ENCODE assay signal across 19 mouse cellular contexts in genomic region chr2:104558938-104559337, GRCm38 (mm10). TPM values are rescaled to one million over a fixed set of nuclear protein-coding genes. Genes with fewer than 3 reads are reported as not detected.
DNase-seq lines count a peak whose midpoint lies in the region; ATAC-seq and TF ChIP-seq lines count a peak whose summit lies in the region.
"Had no signal": no experiment of that assay in that cellular context is flagged by ENCODE, and none has a peak within 500 bp of the region (broad histone marks: within the 10 kb centered on the region; RNA-seq: fewer than 3 reads in every experiment).

No protein-coding gene starts in this region.

- H3K9me3 ChIP-seq in limb, embryonic 14.5 days (ENCODE audit: control insufficient read depth, low read length) = no peaks in the 10 kb centered on the region
- no peaks in the 10 kb centered on the region for H3K9me3 ChIP-seq in limb, embryonic 10.5 days (replicated peaks)
- H3K9me3 ChIP-seq in ES-Bruce4 (replicated peaks; ENCODE audit: control insufficient read depth, insufficient read depth, low read length, poor library complexity, severe bottlenecking) = no peaks in the 10 kb centered on the region
- H3K9me3 ChIP-seq: forebrain, embryonic 13.5 days; heart, embryonic 13.5 days; liver, embryonic 12.5 days; lung, embryonic 15.5 days had no signal

- no peaks in the 10 kb centered on the region for H3K4me1 ChIP-seq in limb, embryonic 14.5 days (ENCODE audit: control insufficient read depth, insufficient read depth, low read length)
- H3K4me1 ChIP-seq in limb, embryonic 10.5 days = no peaks in the 10 kb centered on the region
- H3K4me1 ChIP-seq in ES-Bruce4 (ENCODE audit: control insufficient read depth, insufficient read depth, low read length) = no peaks in the 10 kb centered on the region
- H3K4me1 ChIP-seq: forebrain, embryonic 13.5 days; heart, embryonic 13.5 days; liver, embryonic 12.5 days; lung, embryonic 15.5 days had no signal

- ATAC-seq in limb, embryonic 14.5 days (ENCODE audit: low FRiP score, low read depth) = no peak
- ATAC-seq: CD4-positive, CD25-positive, alpha-beta regulatory T cell, adult 4 months; forebrain, embryonic 13.5 days; intestine, embryonic 16.5 days; liver, embryonic 12.5 days; Patski had no signal

- DNase-seq in limb, embryonic 14.5 days (ENCODE audit: low spot score) = peak; percentile 15
- DNase-seq in limb, embryonic 10.5 days (ENCODE audit: low spot score) = no peak
- peak; percentile 8 for DNase-seq in embryo, embryonic 11 days
- DNase-seq in left cerebral cortex, postnatal 14 days (ENCODE audit: low spot score in 2 of 2) = no peak
- no peak for DNase-seq in adipocyte (ENCODE audit: low spot score)
- DNase-seq: cerebellum, adult 9-10 months; heart, postnatal 36 days; left cerebral cortex, postnatal 4 days; spleen, adult 18-20 months had no signal

- no peaks in the 10 kb centered on the region for H3K79me2 ChIP-seq in C2C12 (ENCODE audit: control insufficient read depth, insufficient read depth)

- no peaks in the 10 kb centered on the region for H3K27me3 ChIP-seq in limb, embryonic 14.5 days (ENCODE audit: control insufficient read depth, insufficient read depth, low read length)
- no peaks in the 10 kb centered on the region for H3K27me3 ChIP-seq in limb, embryonic 10.5 days (ENCODE audit: low read depth, poor library complexity, severe bottlenecking)
- H3K27me3 ChIP-seq in C2C12 (ENCODE audit: control insufficient read depth, insufficient read depth, insufficient read length) (no peaks in the 10 kb centered on the region), ES-Bruce4 (ENCODE audit: control insufficient read depth, insufficient read depth, low read length, poor library complexity, severe bottlenecking) (no peaks in the 10 kb centered on the region)
- H3K27me3 ChIP-seq: forebrain, embryonic 13.5 days; heart, embryonic 13.5 days; liver, embryonic 12.5 days; lung, embryonic 15.5 days; Patski had no signal

- no peak overlapping the region for H3K4me3 ChIP-seq in limb, embryonic 14.5 days (replicated peaks; ENCODE audit: low read length)
- H3K4me3 ChIP-seq in limb, embryonic 10.5 days = no peak overlapping the region
- H3K4me3 ChIP-seq in C2C12 (ENCODE audit: insufficient read depth, poor library complexity, severe bottlenecking) = peak overlapping the region; percentile 14
- H3K4me3 ChIP-seq in ES-Bruce4 (ENCODE audit: low read depth, low read length) = peak overlapping the region; percentile 80
- H3K4me3 ChIP-seq: forebrain, embryonic 13.5 days; heart, embryonic 13.5 days; liver, embryonic 12.5 days; lung, embryonic 15.5 days had no signal

- H3K4me2 ChIP-seq in limb, embryonic 14.5 days (replicated peaks; ENCODE audit: low read depth, low read length, severe bottlenecking) = no peak overlapping the region
- H3K4me2 ChIP-seq: forebrain, embryonic 13.5 days; heart, embryonic 13.5 days; liver, embryonic 12.5 days; lung, embryonic 15.5 days had no signal

- H3K9ac ChIP-seq in limb, embryonic 14.5 days (ENCODE audit: low read depth, low read length, severe bottlenecking) = no peak overlapping the region
- peak overlapping the region; percentile 90 for H3K9ac ChIP-seq in ES-Bruce4 (ENCODE audit: low read depth, poor library complexity, severe bottlenecking)
- H3K9ac ChIP-seq: forebrain, embryonic 13.5 days; heart, embryonic 13.5 days; liver, embryonic 12.5 days; lung, embryonic 15.5 days had no signal

- no peaks in the 10 kb centered on the region for H3K36me3 ChIP-seq in limb, embryonic 14.5 days (ENCODE audit: control insufficient read depth, insufficient read depth, low read length)
- H3K36me3 ChIP-seq in limb, embryonic 10.5 days = no peaks in the 10 kb centered on the region
- H3K36me3 ChIP-seq in C2C12 (ENCODE audit: control insufficient read depth, insufficient read depth) (no peaks in the 10 kb centered on the region), ES-Bruce4 (ENCODE audit: control insufficient read depth, insufficient read depth, low read length, poor library complexity, severe bottlenecking) (peaks cover 4% of the 10 kb centered on the region; the same call in 1 of the 2 replicates)
- H3K36me3 ChIP-seq: heart, embryonic 13.5 days; liver, embryonic 12.5 days; lung, embryonic 15.5 days had no signal

- TF ChIP-seq POLR2A in limb, embryonic 14.5 days (IDR thresholded peaks at IDR 0.05; ENCODE audit: borderline replicate concordance, extremely low read depth, insufficient read depth, insufficient read length) = no peak
- no peak for TF ChIP-seq POLR2A in ES-Bruce4 (IDR thresholded peaks at IDR 0.05; ENCODE audit: insufficient read depth, low read length)

- intact Hi-C loops in left cerebral cortex, postnatal 14 days (cut with DNase I) = loop anchor here (10.0 kb wide), 1 partner anchor 54 kb away; no protein-coding TSS in a partner anchor

- no peak for TF ChIP-seq EP300 in ES-Bruce4 (IDR thresholded peaks at IDR 0.05; ENCODE audit: insufficient read depth, low read depth, low read length)

- no peak overlapping the region for H3ac ChIP-seq in C2C12 (ENCODE audit: control insufficient read depth, insufficient read length, low read depth)

- WGBS in limb, embryonic 14.5 days = 70% methylated on average over 6 of the region's 6 CpGs
- 70% methylated on average over 6 of the region's 6 CpGs for WGBS in limb, embryonic 10.5 days

- no peak for TF ChIP-seq CTCF in C2C12 (IDR thresholded peaks at IDR 0.05; ENCODE audit: control insufficient read depth, insufficient read depth, insufficient read length)
- TF ChIP-seq CTCF in ES-Bruce4 (IDR thresholded peaks at IDR 0.05; ENCODE audit: low read depth, low read length) = no peak

- no peak overlapping the region for H3K27ac ChIP-seq in limb, embryonic 14.5 days (replicated peaks; ENCODE audit: low read depth, low read length)
- no peak overlapping the region for H3K27ac ChIP-seq in limb, embryonic 10.5 days
- H3K27ac ChIP-seq in ES-Bruce4 (ENCODE audit: insufficient read depth, low read length) = no peak overlapping the region
- H3K27ac ChIP-seq: forebrain, embryonic 13.5 days; heart, embryonic 13.5 days; liver, embryonic 12.5 days; lung, embryonic 15.5 days; macrophage had no signal

- H3K79me3 ChIP-seq in C2C12 (ENCODE audit: low read depth) = no peaks in the 10 kb centered on the region

TF ChIP-seq in C2C12, 6 proteins besides CTCF, POLR2A, EP300 and RAD21:
- TF ChIP-seq MYOG (IDR thresholded peaks at IDR 0.05; ENCODE audit: control insufficient read depth, extremely low read depth, insufficient read length) (no peak), USF1 (IDR thresholded peaks at IDR 0.05; ENCODE audit: low read depth) (no peak), MYOD1 (IDR thresholded peaks at IDR 0.05; ENCODE audit: control insufficient read depth, insufficient read length, low read depth) (no peak), MAX (IDR thresholded peaks at IDR 0.05) (no peak), CEBPB (IDR thresholded peaks at IDR 0.05; ENCODE audit: low read depth) (no peak), FOSL1 (IDR thresholded peaks at IDR 0.05; ENCODE audit: insufficient read depth, low read length, poor library complexity, severe bottlenecking) (no peak)
TF ChIP-seq in C2C12: peak in this region for 0.

RNA-seq across cellular contexts. Expression of gene Cstf3, which starts 31.4 kb away (rescaled TPM):
- polyA plus RNA-seq in limb, embryonic 14.5 days (2012; rRNA removed) = 43.7 and 52.2 TPM in 2 replicates
- polyA plus RNA-seq in limb, embryonic 14.5 days (2014; fragmentation: Nextera tagmentation; extraction: Ambion mirVana) = 52.9 and 61.4 TPM in 2 replicates
- 84.5 and 95.8 TPM in 2 replicates for polyA plus RNA-seq in limb, embryonic 10.5 days (2016; fragmentation: Nextera tagmentation; extraction: Ambion mirVana)
- polyA plus RNA-seq in C2C12 (2012; fragmentation: generic; extraction: Trizol) (15.8 TPM), ES-Bruce4 (2011; ENCODE audit: insufficient read depth, insufficient read length, low read depth, missing spikeins) (78.4 and 85.7 TPM in 2 replicates)
- total RNA-seq in left cerebral cortex, postnatal 14 days (2021) = 10 to 100 TPM; 40.1 to 44.0 TPM

Comparison
In these comparisons a context has a peak if more than half of its experiments do, and no peak if none do; other contexts are left out.
1. DNase-seq: peak in limb, embryonic 14.5 days (single experiment) and embryo, embryonic 11 days (single experiment); none in limb, embryonic 10.5 days (single experiment), left cerebral cortex, postnatal 14 days (0 of 2) and adipocyte (single experiment).
2. H3K4me3 ChIP-seq: peak in C2C12 (single experiment) and ES-Bruce4 (single experiment); none in limb, embryonic 14.5 days (single experiment) and limb, embryonic 10.5 days (single experiment).